In genomic region chr11:118289037-118289511, GRCm38 (mm10) we compare ENCODE assay signal across 8 mouse cellular contexts. TPM values are rescaled to one million over a fixed set of nuclear protein-coding genes. Genes with fewer than 3 reads are reported as not detected.
DNase-seq lines count a peak whose midpoint lies in the region; ATAC-seq and TF ChIP-seq lines count a peak whose summit lies in the region.

No protein-coding gene starts in this region.

- WGBS in lung, adult 2 months = 2% methylated on average over 16 of the region's 16 CpGs
- WGBS in forebrain, embryonic 13.5 days = 2% methylated on average over 16 of the region's 16 CpGs
- WGBS in limb, embryonic 11.5 days = under 1% methylated on average over 16 of the region's 16 CpGs
- WGBS in neural tube, embryonic 11.5 days = 3% methylated on average over 16 of the region's 16 CpGs

- H3K9me3 ChIP-seq in forebrain, embryonic 13.5 days (replicated peaks) = no peaks in the 10 kb centered on the region
- H3K9me3 ChIP-seq in limb, embryonic 11.5 days (ENCODE audit: control insufficient read depth, low read length) = no peaks in the 10 kb centered on the region
- H3K9me3 ChIP-seq in neural tube, embryonic 11.5 days (ENCODE audit: control insufficient read depth, low read length) = no peaks in the 10 kb centered on the region

- peaks cover 13% of the 10 kb centered on the region for H3K4me1 ChIP-seq in lung, adult 2 months (ENCODE audit: control insufficient read depth, insufficient read depth, low read length)
- H3K4me1 ChIP-seq in forebrain, embryonic 13.5 days = peaks cover 20% of the 10 kb centered on the region
- H3K4me1 ChIP-seq in limb, embryonic 11.5 days (ENCODE audit: control insufficient read depth, insufficient read depth, low read length) = peaks cover 10% of the 10 kb centered on the region
- H3K4me1 ChIP-seq in neural tube, embryonic 11.5 days (ENCODE audit: control insufficient read depth, insufficient read depth, low read length) = peaks cover 16% of the 10 kb centered on the region

- peak overlapping the region; percentile 59; the same call in 1 of the 2 replicates for H3K27ac ChIP-seq in forebrain, embryonic 13.5 days
- no peak overlapping the region for H3K27ac ChIP-seq in limb, embryonic 11.5 days (replicated peaks; ENCODE audit: low read depth, low read length)
- H3K27ac ChIP-seq in neural tube, embryonic 11.5 days (ENCODE audit: low read depth, low read length) = no peak overlapping the region

- DNase-seq in lung, adult 2 months = no peak
- no peak for DNase-seq in lung, postnatal 25 days (ENCODE audit: low spot score)
- peak; percentile 31 for DNase-seq in adipocyte (ENCODE audit: low spot score)
- DNase-seq in limb, embryonic 11.5 days (ENCODE audit: low spot score) = peak; percentile 32
- no peak for DNase-seq in neural tube, embryonic 11.5 days (ENCODE audit: low spot score)
- DNase-seq in spleen, adult 12 weeks (ENCODE audit: low spot score) = no peak

- no peak for TF ChIP-seq CTCF in lung, adult 2 months (IDR thresholded peaks at IDR 0.05; ENCODE audit: insufficient read depth, low read length)

- no peak for TF ChIP-seq POLR2A in lung, adult 2 months (IDR thresholded peaks at IDR 0.05; ENCODE audit: borderline replicate concordance, extremely low read depth, low read depth, low read length)

- ATAC-seq in forebrain, embryonic 13.5 days = no peak
- ATAC-seq in limb, embryonic 11.5 days (ENCODE audit: insufficient number of reproducible peaks, low FRiP score, low TSS enrichment, low read depth) = no peak
- ATAC-seq in neural tube, embryonic 11.5 days (ENCODE audit: insufficient read depth, low FRiP score, low TSS enrichment) = no peak
- no peak for ATAC-seq in frontal cortex, adult (ENCODE audit: low TSS enrichment)

- peak overlapping the region; percentile 93 for H3K9ac ChIP-seq in forebrain, embryonic 13.5 days
- H3K9ac ChIP-seq in limb, embryonic 11.5 days (ENCODE audit: low read length) = peak overlapping the region; percentile 84
- H3K9ac ChIP-seq in neural tube, embryonic 11.5 days (ENCODE audit: low read length) = peak overlapping the region; percentile 87

- peaks cover 36% of the 10 kb centered on the region for H3K36me3 ChIP-seq in forebrain, embryonic 13.5 days (ENCODE audit: poor library complexity, severe bottlenecking)
- H3K36me3 ChIP-seq in limb, embryonic 11.5 days (ENCODE audit: control insufficient read depth, insufficient read depth, low read length) = peaks cover 10% of the 10 kb centered on the region; the same call in 1 of the 2 replicates
- H3K36me3 ChIP-seq in neural tube, embryonic 11.5 days (ENCODE audit: control insufficient read depth, insufficient read depth, low read length) = peaks cover 9% of the 10 kb centered on the region

- H3K27me3 ChIP-seq in forebrain, embryonic 13.5 days = no peaks in the 10 kb centered on the region
- no peaks in the 10 kb centered on the region for H3K27me3 ChIP-seq in limb, embryonic 11.5 days (ENCODE audit: control insufficient read depth, insufficient read depth, low read length)
- H3K27me3 ChIP-seq in neural tube, embryonic 11.5 days (ENCODE audit: control insufficient read depth, insufficient read depth, low read length) = no peaks in the 10 kb centered on the region

- H3K4me3 ChIP-seq in lung, adult 2 months (replicated peaks; ENCODE audit: extremely low read depth, low read depth, low read length) = peak overlapping the region; percentile 96
- H3K4me3 ChIP-seq in forebrain, embryonic 13.5 days = peak overlapping the region; percentile 90
- peak overlapping the region; percentile 89 for H3K4me3 ChIP-seq in limb, embryonic 11.5 days (ENCODE audit: low read depth, low read length)
- H3K4me3 ChIP-seq in neural tube, embryonic 11.5 days (ENCODE audit: low read depth, low read length) = peak overlapping the region; percentile 86

- peak overlapping the region; percentile 90 for H3K4me2 ChIP-seq in forebrain, embryonic 13.5 days
- peak overlapping the region; percentile 86 for H3K4me2 ChIP-seq in limb, embryonic 11.5 days (ENCODE audit: low read depth, severe bottlenecking)
- H3K4me2 ChIP-seq in neural tube, embryonic 11.5 days (ENCODE audit: low read depth) = peak overlapping the region; percentile 93

RNA-seq across cellular contexts. Expression of gene Usp36, which starts 1.0 kb away (rescaled TPM):
- 18.2 and 19.0 TPM in 2 replicates for polyA plus RNA-seq in lung, adult 2 months (2012; rRNA removed)
- polyA plus RNA-seq in forebrain, embryonic 13.5 days (2015; fragmentation: Nextera tagmentation; extraction: Ambion mirVana) = 14.1 and 16.9 TPM in 2 replicates
- polyA plus RNA-seq in limb, embryonic 11.5 days (2014; fragmentation: Nextera tagmentation; extraction: Ambion mirVana) = 13.6 and 15.3 TPM in 2 replicates
- 11.5 and 14.5 TPM in 2 replicates for polyA plus RNA-seq in neural tube, embryonic 11.5 days (2014; fragmentation: Nextera tagmentation; extraction: Ambion mirVana)

RNA-seq across cellular contexts. Expression of gene Cyth1, which starts 40.7 kb away (rescaled TPM):
- 23.1 and 24.0 TPM in 2 replicates for polyA plus RNA-seq in lung, adult 2 months (2012; rRNA removed)
- 22.7 and 24.5 TPM in 2 replicates for polyA plus RNA-seq in forebrain, embryonic 13.5 days (2015; fragmentation: Nextera tagmentation; extraction: Ambion mirVana)
- 13.3 and 16.2 TPM in 2 replicates for polyA plus RNA-seq in limb, embryonic 11.5 days (2014; fragmentation: Nextera tagmentation; extraction: Ambion mirVana)
- polyA plus RNA-seq in neural tube, embryonic 11.5 days (2014; fragmentation: Nextera tagmentation; extraction: Ambion mirVana) = 15.6 and 15.8 TPM in 2 replicates

RNA-seq across cellular contexts. Expression of gene Cep295nl, which starts 53.2 kb away (rescaled TPM):
- 0.28 and 0.32 TPM in 2 replicates for polyA plus RNA-seq in lung, adult 2 months (2012; rRNA removed)
- polyA plus RNA-seq in forebrain, embryonic 13.5 days (2015; fragmentation: Nextera tagmentation; extraction: Ambion mirVana) = 0.13 and 0.31 TPM in 2 replicates
- 0.21 and 0.53 TPM in 2 replicates for polyA plus RNA-seq in limb, embryonic 11.5 days (2014; fragmentation: Nextera tagmentation; extraction: Ambion mirVana)
- 0.28 and 0.39 TPM in 2 replicates for polyA plus RNA-seq in neural tube, embryonic 11.5 days (2014; fragmentation: Nextera tagmentation; extraction: Ambion mirVana)

Comparison
In these comparisons a context has a peak if more than half of its experiments do, and no peak if none do; other contexts are left out.
1. DNase-seq: peak in adipocyte (single experiment) and limb, embryonic 11.5 days (single experiment); none in lung, adult 2 months (single experiment), lung, postnatal 25 days (single experiment), neural tube, embryonic 11.5 days (single experiment) and spleen, adult 12 weeks (single experiment).
2. Peak in every context shown above with its lines, with median percentiles within 50 percentile points of each other: H3K4me3 ChIP-seq, H3K4me2 ChIP-seq and H3K9ac ChIP-seq.